Mouse (Mus musculus) CH12.LX (cell line): ENCODE results near the gene Phykpl. TPM values are rescaled to one million over a fixed set of nuclear protein-coding genes. Genes with fewer than 3 reads are reported as not detected.

Experiments used
- DNase-seq: peaks from one replicate; pipeline ENCODE4 v3.0.0-alpha.2; 2013; ENCODE audit errors: extremely low read depth
- H3K27ac ChIP-seq: 2 replicates; pipeline ENCODE4 v1.5.1; 2012; ENCODE audit warnings: low read depth, mild to moderate bottlenecking, control low read depth, moderate library complexity; ENCODE audit not compliant: insufficient read depth
- H3K27me3 ChIP-seq: replicated peaks from 2 replicates; pipeline ENCODE3; 2012; ENCODE audit warnings: inconsistent platforms
- H3K36me3 ChIP-seq, 2 experiments: replicated peaks in 1 of 2; 2 replicates each; pipeline versions ENCODE3 to v1.6.1; 2012; ENCODE audit warnings: inconsistent platforms in 1 of 2, low read length in 1 of 2, mild to moderate bottlenecking in 1 of 2, mixed read lengths in 1 of 2, moderate library complexity in 1 of 2; ENCODE audit not compliant: control insufficient read depth in 1 of 2, insufficient read depth in 1 of 2
- H3K4me1 ChIP-seq, 2 experiments: 2 replicates each; pipeline ENCODE4 v1.6.1; 2012; ENCODE audit warnings: inconsistent platforms in 1 of 2, moderate library complexity in 1 of 2; ENCODE audit not compliant: insufficient read depth in 2 of 2, control insufficient read depth in 1 of 2
- H3K4me2 ChIP-seq: 2 replicates; pipeline ENCODE4 v1.6.1; 2012; ENCODE audit warnings: low read depth, mild to moderate bottlenecking, control low read depth; ENCODE audit not compliant: poor library complexity, insufficient read depth, severe bottlenecking
- H3K4me3 ChIP-seq, 3 experiments: fragments of 150-350 bp in 1 of 3; sonication (generic) in 1 of 3; replicated peaks in 1 of 3; 2 replicates each; pipeline versions ENCODE3 to v1.5.1; 2011 to 2012; ENCODE audit warnings: low read depth in 2 of 3, low read length in 2 of 3, mild to moderate bottlenecking in 2 of 3, moderate library complexity in 2 of 3, control low read depth in 1 of 3, improper control_type of control experiment in 1 of 3, inconsistent platforms in 1 of 3, mixed read lengths in 1 of 3; ENCODE audit not compliant: poor library complexity in 1 of 3
- H3K79me2 ChIP-seq: replicated peaks from 2 replicates; pipeline ENCODE4 v1.6.1; 2012; ENCODE audit warnings: mild to moderate bottlenecking, moderate library complexity; ENCODE audit not compliant: control insufficient read depth, poor library complexity, insufficient read depth, severe bottlenecking; ENCODE audit errors: extremely low read depth
- H3K9ac ChIP-seq: 2 replicates; pipeline ENCODE4 v1.6.1; 2012; ENCODE audit warnings: low read depth, mild to moderate bottlenecking, control low read depth, moderate library complexity; ENCODE audit not compliant: insufficient read depth
- H3K9me3 ChIP-seq: replicated peaks from 2 replicates; pipeline ENCODE3; 2012; ENCODE audit warnings: low read length, inconsistent platforms, mixed read lengths
- BHLHE40 ChIP-seq: IDR thresholded peaks from 2 replicates; pipeline ENCODE4 v1.6.1; 2011; ENCODE audit warnings: mild to moderate bottlenecking, low read depth, low read length, improper control_type of control experiment
- CHD1 ChIP-seq: IDR thresholded peaks from 2 replicates; pipeline ENCODE4 v1.6.1; 2012; ENCODE audit warnings: low read depth, low read length, improper control_type of control experiment, inconsistent platforms
- CHD2 ChIP-seq: IDR thresholded peaks from 2 replicates; pipeline ENCODE4 v1.6.1; 2011; ENCODE audit warnings: low read length, improper control_type of control experiment
- CTCF ChIP-seq, 2 experiments: IDR thresholded peaks in 1 of 2; conservative IDR thresholded peaks in 1 of 2; 2 replicates each; pipeline ENCODE4 v1.5.1; 2011 to 2012; ENCODE audit warnings: low read depth in 2 of 2, low read length in 2 of 2, improper control_type of control experiment in 1 of 2, inconsistent platforms in 1 of 2, mild to moderate bottlenecking in 1 of 2, moderate library complexity in 1 of 2
- ELF1 ChIP-seq: IDR thresholded peaks from 2 replicates; pipeline ENCODE4 v1.6.1; 2014; ENCODE audit warnings: low read depth, mild to moderate bottlenecking, inconsistent platforms, low read length, improper control_type of control experiment
- EP300 ChIP-seq: IDR thresholded peaks from 2 replicates; pipeline ENCODE4 v1.6.1; 2011; ENCODE audit warnings: low read length, improper control_type of control experiment
- ETS1 ChIP-seq: conservative IDR thresholded peaks from 2 replicates; pipeline ENCODE4 v1.6.1; 2012; ENCODE audit warnings: low read depth, mild to moderate bottlenecking, inconsistent platforms, low read length, improper control_type of control experiment, moderate library complexity
- GABPA ChIP-seq: IDR thresholded peaks from 2 replicates; pipeline ENCODE4 v1.6.1; 2012; ENCODE audit warnings: low read depth, low read length, improper control_type of control experiment, inconsistent platforms; ENCODE audit not compliant: insufficient replicate concordance
- HCFC1 ChIP-seq: IDR thresholded peaks from 2 replicates; pipeline ENCODE4 v1.6.1; 2012; ENCODE audit warnings: low read depth, mild to moderate bottlenecking, inconsistent platforms, low read length, improper control_type of control experiment
- IRF4 ChIP-seq: IDR thresholded peaks from 2 replicates; pipeline ENCODE4 v1.6.1; 2014; ENCODE audit warnings: low read depth, mild to moderate bottlenecking, inconsistent platforms, low read length, improper control_type of control experiment
- JUN ChIP-seq: IDR thresholded peaks from 2 replicates; pipeline ENCODE4 v1.6.1; 2011; ENCODE audit warnings: low read depth, mild to moderate bottlenecking, low read length, improper control_type of control experiment, moderate library complexity; ENCODE audit not compliant: insufficient read depth
- JUND ChIP-seq: conservative IDR thresholded peaks from 2 replicates; pipeline ENCODE4 v1.6.1; 2011; ENCODE audit warnings: low read depth, low read length, improper control_type of control experiment
- KAT2A ChIP-seq: IDR thresholded peaks from 2 replicates; pipeline ENCODE4 v1.6.1; 2012; ENCODE audit warnings: low read length, improper control_type of control experiment, inconsistent platforms; ENCODE audit not compliant: insufficient replicate concordance
- MAX ChIP-seq: IDR thresholded peaks from 2 replicates; pipeline ENCODE4 v1.6.1; 2011; ENCODE audit warnings: low read length, improper control_type of control experiment
- MAZ ChIP-seq: IDR thresholded peaks from 2 replicates; pipeline ENCODE4 v1.6.1; 2012; ENCODE audit warnings: low read depth, mild to moderate bottlenecking, inconsistent platforms, low read length, improper control_type of control experiment, moderate library complexity
- MEF2A ChIP-seq: IDR thresholded peaks from 2 replicates; pipeline ENCODE4 v1.6.1; 2014; ENCODE audit warnings: low read depth, mild to moderate bottlenecking, inconsistent platforms, low read length, improper control_type of control experiment, borderline replicate concordance
- MYC ChIP-seq: IDR thresholded peaks from 2 replicates; pipeline ENCODE4 v1.6.1; 2011; ENCODE audit warnings: low read depth, mild to moderate bottlenecking, improper control_type of control experiment, low read length
- PAX5 ChIP-seq: IDR thresholded peaks from 2 replicates; pipeline ENCODE4 v1.6.1; 2012; ENCODE audit warnings: low read length, inconsistent platforms, mixed read lengths
- POLR2AphosphoS2 ChIP-seq: IDR thresholded peaks from 2 replicates; pipeline ENCODE4 v1.6.1; 2011; ENCODE audit warnings: low read depth, low read length, improper control_type of control experiment
- RAD21 ChIP-seq: IDR thresholded peaks from 2 replicates; pipeline ENCODE4 v1.6.1; 2011; ENCODE audit warnings: low read depth, mild to moderate bottlenecking, low read length, improper control_type of control experiment, moderate library complexity
- SIN3A ChIP-seq: IDR thresholded peaks from 2 replicates; pipeline ENCODE4 v1.6.1; 2012; ENCODE audit warnings: low read length, improper control_type of control experiment, inconsistent platforms
- SMC3 ChIP-seq: IDR thresholded peaks from 2 replicates; pipeline ENCODE4 v1.6.1; 2011; ENCODE audit warnings: low read depth, low read length, improper control_type of control experiment
- TBP ChIP-seq: conservative IDR thresholded peaks from 2 replicates; pipeline ENCODE4 v1.6.1; 2011; ENCODE audit warnings: low read depth, low read length, improper control_type of control experiment
- TCF12 ChIP-seq: IDR thresholded peaks from 2 replicates; pipeline ENCODE4 v1.6.1; 2014; ENCODE audit warnings: low read depth, mild to moderate bottlenecking, inconsistent platforms, low read length, improper control_type of control experiment
- UBTF ChIP-seq: IDR thresholded peaks from 2 replicates; pipeline ENCODE4 v1.6.1; 2012; ENCODE audit warnings: low read depth, mild to moderate bottlenecking, inconsistent platforms, low read length, improper control_type of control experiment, moderate library complexity
- USF1 ChIP-seq: IDR thresholded peaks from 2 replicates; pipeline ENCODE4 v1.6.1; 2014; ENCODE audit warnings: low read depth, mild to moderate bottlenecking, inconsistent platforms, low read length, improper control_type of control experiment
- USF2 ChIP-seq: conservative IDR thresholded peaks from 2 replicates; pipeline ENCODE4 v1.6.1; 2011; ENCODE audit warnings: low read depth, low read length, improper control_type of control experiment
- ZC3H11A ChIP-seq: IDR thresholded peaks from 2 replicates; pipeline ENCODE4 v1.6.1; 2012; ENCODE audit warnings: low read depth, mild to moderate bottlenecking, inconsistent platforms, low read length, improper control_type of control experiment
- ZKSCAN1 ChIP-seq: IDR thresholded peaks from 2 replicates; pipeline ENCODE4 v1.6.1; 2012; ENCODE audit warnings: low read depth, inconsistent platforms, low read length, improper control_type of control experiment, borderline replicate concordance
- ZMIZ1 ChIP-seq: IDR thresholded peaks from 2 replicates; pipeline ENCODE4 v1.6.1; 2012; ENCODE audit warnings: low read depth, mild to moderate bottlenecking, inconsistent platforms, low read length, improper control_type of control experiment
- dilution Hi-C: fragments of 300-500 bp; cut with MboI; formaldehyde crosslinking; loops from 2 replicates; pipeline ENCODE4 v1.14.3; 2020; ENCODE audit warnings: low sequenced_read_pairs; ENCODE audit not compliant: extremely low pct_unique_long_range_greater_than_20kb, extremely low pct_ligation_motif_present
- in situ Hi-C: fragments of 300-500 bp; cut with MboI; formaldehyde crosslinking; loops from 3 replicates; pipeline ENCODE4 v1.14.3; 2019; ENCODE audit warnings: low sequenced_read_pairs, low pct_ligation_motif_present, low pct_unique_long_range_greater_than_20kb, mixed read lengths
- polyA plus RNA-seq: library from polyadenylated mRNA; unstranded; fragments of >175 nt; gene quantifications from 2 replicates; pipeline ENCODE4 v1.2.1, GENCODE M21; 2012; ENCODE audit warnings: low read depth; ENCODE audit not compliant: insufficient read length
- total RNA-seq, 2 experiments: library from RNA; depleted of rRNA; stranded (reverse); fragments of 300-350 nt in 1 of 2; fragments of >200 nt in 1 of 2; gene quantifications; 2 replicates each; pipeline ENCODE4 v1.2.3; 2012 to 2014

Gene Phykpl
- total and polyA plus RNA-seq, 3 experiments: 25.2 to 44.0 (median 30.9) TPM

GRCm38 (mm10) chr11:51636323-51636684 is 51.7 kb downstream of the Phykpl start:
- Histone ChIP-seq H3K4me1 (peaks cover 3 to 74% of the 10 kb centered on the region in 2 experiments; a peak in 2 of 4 replicates), H3K79me2 (peaks cover 9% of the 10 kb centered on the region; the same call in 1 of the 2 replicates), H3K4me2 (peak overlapping the region; percentile 73), H3K4me3 (peak overlapping the region; percentile 65 to 95 (median 88)), H3K9me3 (no peaks in the 10 kb centered on the region), H3K9ac (peak overlapping the region; percentile 94), H3K27ac (peak overlapping the region; percentile 12; the same call in 1 of the 2 replicates), H3K27me3 (no peaks in the 10 kb centered on the region), H3K36me3 (peaks cover 0 to 39% of the 10 kb centered on the region in 2 experiments)
- TF ChIP-seq IRF4 (0 out of 2 replicates have a peak, but pooled peaks have one; percentile 25), TBP (0 out of 2 replicates have a peak, but pooled peaks have one; percentile 43), SMC3 (peak; percentile 48), RAD21 (peak; percentile 26), CTCF (conservative IDR thresholded peaks at IDR 0.05 in 1 of 2, IDR thresholded peaks at IDR 0.05 in 1 of 2; ENCODE audit: low read depth in 2 of 2, low read length in 2 of 2) (peak; percentile 69 to 72), ZMIZ1 (no peak; the same call in 1 of the 2 replicates), UBTF (peak; percentile 26; the same call in 1 of the 2 replicates), ELF1 (no peak)
- peak; percentile 84 for DNase-seq
- in situ Hi-C loops: no loop called here
- dilution Hi-C loops: no loop called here

GRCm38 (mm10) chr11:51637971-51638414 is 53.4 kb downstream of the Phykpl start:
- no peaks in the 10 kb centered on the region for H3K27me3 ChIP-seq
- peak overlapping the region; percentile 33 for H3K9ac ChIP-seq
- H3K4me2 ChIP-seq: peak overlapping the region; percentile 81
- peak overlapping the region; percentile 79 for H3K27ac ChIP-seq
- DNase-seq: peak; percentile 88
- dilution Hi-C loops: no loop called here
- peaks cover under 1 to 40% of the 10 kb centered on the region in 2 experiments for H3K36me3 ChIP-seq
- no peaks in the 10 kb centered on the region for H3K9me3 ChIP-seq
- peaks cover 9% of the 10 kb centered on the region; the same call in 1 of the 2 replicates for H3K79me2 ChIP-seq
- in situ Hi-C loops: no loop called here
- peak overlapping the region; percentile 18 to 42 (median 42) for H3K4me3 ChIP-seq
- H3K4me1 ChIP-seq: peaks cover 3 to 75% of the 10 kb centered on the region in 2 experiments; a peak in 2 of 4 replicates
- peak; percentile 82 for TF ChIP-seq UBTF
- TF ChIP-seq KAT2A: no peak
- TF ChIP-seq ZC3H11A: no peak
- TF ChIP-seq EP300: peak; percentile 75
- no peak for TF ChIP-seq MEF2A
- TF ChIP-seq TBP: peak; percentile 85; the same call in 1 of the 2 replicates
- TF ChIP-seq ZKSCAN1: no peak
- 0 out of 2 replicates have a peak, but pooled peaks have one; percentile 28 for TF ChIP-seq MAX
- no peak for TF ChIP-seq JUND
- TF ChIP-seq CHD2: no peak
- TF ChIP-seq USF2: no peak
- TF ChIP-seq MAZ: no peak
- no peak for TF ChIP-seq JUN
- TF ChIP-seq TCF12: peak; percentile 79; the same call in 1 of the 2 replicates
- no peak for TF ChIP-seq PAX5
- TF ChIP-seq POLR2AphosphoS2: peak; percentile 67; the same call in 1 of the 2 replicates
- TF ChIP-seq ELF1: peak; percentile 82
- TF ChIP-seq ETS1: peak; percentile 48; the same call in 1 of the 2 replicates
- TF ChIP-seq MYC: peak; percentile 72; the same call in 1 of the 2 replicates
- no peak; the same call in 1 of the 2 replicates for TF ChIP-seq RAD21
- peak; percentile 66 for TF ChIP-seq SIN3A
- peak; percentile 39; the same call in 1 of the 2 replicates for TF ChIP-seq HCFC1
- TF ChIP-seq CHD1: 0 out of 2 replicates have a peak, but pooled peaks have one; percentile 50
- no peak for TF ChIP-seq USF1
- no peak for TF ChIP-seq GABPA
- TF ChIP-seq IRF4: peak; percentile 92
- TF ChIP-seq SMC3: no peak
- peak; percentile 48 for TF ChIP-seq BHLHE40
